Mouse (Mus musculus): ENCODE data around the gene Slc16a3.

The Slc16a3 gene

GRCm38 (mm10) chr11:120948861-120949851 is 876 bp downstream of the Slc16a3 start:
- no peak for DNase-seq

DNA sequence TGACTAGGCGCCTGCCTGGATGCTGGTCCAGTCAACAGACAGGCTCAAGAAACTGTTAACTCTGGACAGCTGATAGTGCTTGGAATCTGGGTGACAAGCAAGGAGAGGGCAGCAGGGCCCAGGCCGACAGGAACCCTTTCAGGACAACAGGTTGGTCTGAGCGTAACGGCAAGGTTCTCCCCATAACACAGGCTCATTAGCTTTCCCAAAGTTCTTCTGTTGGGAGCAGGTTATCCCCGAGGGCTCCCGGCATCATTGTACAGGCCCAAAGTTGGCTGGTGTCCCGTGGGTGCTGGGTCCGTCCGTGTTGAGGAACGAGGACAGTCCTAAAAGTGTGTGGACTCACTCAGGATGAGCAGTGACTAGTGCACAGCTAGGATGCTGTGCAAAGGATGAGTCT is 1.6 kb downstream of the Slc16a3 start:
- DNase-seq, result no peak

DNA sequence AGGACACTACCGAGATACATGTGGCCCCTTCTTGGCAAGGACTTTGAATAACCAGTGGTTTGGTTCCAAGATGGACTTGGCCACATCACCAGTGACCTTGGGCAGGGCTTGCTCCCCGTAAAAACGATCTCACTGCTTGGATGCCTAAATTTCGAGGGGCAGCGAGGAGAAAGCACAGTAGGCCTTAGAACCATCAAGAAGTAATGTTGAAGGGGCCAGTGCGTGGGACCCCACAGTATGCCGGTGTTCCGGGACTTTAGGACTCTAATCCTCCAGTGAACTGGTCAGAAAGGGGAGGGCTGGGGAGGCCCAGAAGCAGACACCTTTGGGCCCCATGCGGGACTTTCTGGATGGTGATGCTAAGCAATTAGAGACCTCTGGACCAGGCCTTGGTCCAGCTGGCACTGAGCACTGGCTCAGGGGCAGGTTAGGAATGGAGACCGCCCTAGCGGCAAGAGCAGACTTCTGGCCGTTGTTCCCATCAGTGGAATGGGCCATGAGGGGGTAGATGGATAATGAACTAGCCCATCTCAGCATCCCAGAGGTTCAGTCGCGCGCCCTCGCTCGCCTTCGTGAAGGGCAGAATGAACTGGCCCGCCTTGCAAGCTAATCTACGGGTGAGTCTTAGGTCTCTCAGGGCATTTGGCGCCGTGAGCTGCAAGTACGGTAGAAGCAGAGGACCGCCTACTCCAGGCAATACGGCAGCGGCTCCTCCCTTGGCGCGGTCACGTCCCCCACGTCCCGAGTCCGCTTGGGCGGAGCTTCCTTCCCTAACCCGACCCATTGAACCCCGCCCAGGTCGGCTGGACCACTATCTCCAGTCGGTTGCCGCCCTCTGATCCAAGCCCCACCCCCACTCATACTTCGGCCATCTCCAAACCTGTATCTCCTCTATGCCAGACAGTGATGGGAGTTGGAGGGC is 2.3 kb downstream of the Slc16a3 start:
- peak; percentile 53 for DNase-seq

DNA sequence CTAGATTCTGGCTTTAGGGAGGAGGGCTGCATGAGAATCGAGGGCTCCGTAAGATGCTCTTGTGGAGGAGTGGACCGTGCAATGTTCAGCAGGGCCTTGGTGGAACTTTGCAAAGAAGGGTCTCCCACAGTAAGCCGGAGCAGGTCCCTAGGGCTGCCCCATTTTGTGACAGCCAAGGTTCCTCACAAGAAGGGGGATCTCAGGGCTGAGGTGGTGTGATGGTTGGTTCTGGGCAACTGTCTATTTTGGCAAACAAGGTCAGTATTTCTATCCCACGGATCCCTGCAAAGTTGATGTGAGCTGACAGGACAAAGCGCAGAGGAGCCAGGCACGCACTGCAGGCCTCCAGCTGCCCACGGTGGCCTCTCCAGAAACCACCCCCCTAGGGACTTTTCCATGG is 3.0 kb downstream of the Slc16a3 start:
- DNase-seq, result no peak

GRCm38 (mm10) chr11:120951731-120952730 is 3.8 kb downstream of the Slc16a3 start:
- no peak for DNase-seq

GRCm38 (mm10) chr11:120954936-120955335 is 6.7 kb downstream of the Slc16a3 start:
- no peak for DNase-seq

DNA sequence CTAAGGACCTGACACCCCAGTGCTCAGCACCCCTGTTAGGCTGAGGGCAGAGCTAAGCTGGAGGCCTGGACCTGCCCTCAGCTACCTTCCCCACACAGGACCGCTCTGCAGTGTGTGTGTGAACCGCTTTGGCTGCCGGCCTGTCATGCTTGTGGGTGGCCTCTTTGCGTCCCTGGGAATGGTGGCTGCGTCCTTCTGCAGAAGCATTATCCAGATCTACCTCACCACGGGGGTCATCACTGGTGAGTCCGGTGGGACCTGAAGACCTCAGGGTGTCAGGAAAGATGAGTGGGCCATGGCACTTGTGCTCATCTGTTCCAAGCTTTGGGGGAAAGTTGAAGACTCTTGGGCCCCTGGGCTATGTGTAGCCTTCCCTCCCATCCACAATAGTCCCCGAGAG is 7.4 kb downstream of the Slc16a3 start:
- DNase-seq, result no peak

- no peak for DNase-seq
Observed at GRCm38 (mm10) chr11:120957052-120957451, 8.8 kb downstream of the Slc16a3 start.

GRCm38 (mm10) chr11:120957731-120958257 is 9.5 kb downstream of the Slc16a3 start:
- DNase-seq, result no peak

- DNase-seq, result no peak
Observed at GRCm38 (mm10) chr11:120959066-120959465, 10.8 kb downstream of the Slc16a3 start.

GRCm38 (mm10) chr11:120959564-120959963 is 11.3 kb downstream of the Slc16a3 start:
- no peak for DNase-seq

DNA sequence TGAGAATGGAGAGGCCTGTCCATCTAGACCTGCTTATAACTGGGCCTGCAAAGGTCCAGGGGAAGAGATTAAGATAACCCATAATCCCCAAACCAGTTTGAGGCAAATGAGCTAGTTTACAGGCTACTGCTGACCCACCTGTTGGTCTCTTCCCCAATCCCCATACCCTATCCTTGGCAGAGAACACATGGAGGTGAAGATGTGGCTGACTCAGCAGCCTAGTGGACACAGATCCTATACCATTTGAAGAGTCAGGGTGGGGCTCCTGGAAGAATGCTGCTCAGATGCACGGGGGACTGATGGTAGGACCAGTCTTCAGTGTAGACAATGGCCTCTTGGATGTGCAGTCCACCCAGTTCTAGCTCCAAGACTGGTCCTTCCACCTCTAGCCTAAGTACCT is 12.0 kb downstream of the Slc16a3 start:
- no peak for DNase-seq

DNA sequence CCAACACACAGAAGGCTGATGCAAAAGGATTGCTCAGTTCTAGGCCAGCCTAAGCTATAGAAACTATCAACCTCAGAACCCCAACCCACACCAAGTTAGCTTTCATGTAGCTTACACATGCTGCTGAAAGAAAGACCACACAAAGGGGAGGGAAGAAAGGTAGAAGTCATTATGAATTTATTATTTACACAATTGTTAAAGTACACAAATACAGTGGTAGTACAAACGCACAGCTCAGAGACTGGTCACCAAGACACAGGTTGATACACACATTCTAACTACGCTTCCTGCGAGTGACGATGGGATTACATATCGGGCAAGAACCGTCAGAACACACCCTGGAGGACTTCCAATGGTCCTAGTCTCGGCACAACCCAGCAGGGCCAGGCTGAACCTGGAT is 13.3 kb downstream of the Slc16a3 start:
- no peak for DNase-seq

- DNase-seq, result no peak
Observed at GRCm38 (mm10) chr11:120962050-120962771, 13.9 kb downstream of the Slc16a3 start.

- DNase-seq, result no peak
Observed at GRCm38 (mm10) chr11:120962909-120963308, 14.6 kb downstream of the Slc16a3 start.

DNA sequence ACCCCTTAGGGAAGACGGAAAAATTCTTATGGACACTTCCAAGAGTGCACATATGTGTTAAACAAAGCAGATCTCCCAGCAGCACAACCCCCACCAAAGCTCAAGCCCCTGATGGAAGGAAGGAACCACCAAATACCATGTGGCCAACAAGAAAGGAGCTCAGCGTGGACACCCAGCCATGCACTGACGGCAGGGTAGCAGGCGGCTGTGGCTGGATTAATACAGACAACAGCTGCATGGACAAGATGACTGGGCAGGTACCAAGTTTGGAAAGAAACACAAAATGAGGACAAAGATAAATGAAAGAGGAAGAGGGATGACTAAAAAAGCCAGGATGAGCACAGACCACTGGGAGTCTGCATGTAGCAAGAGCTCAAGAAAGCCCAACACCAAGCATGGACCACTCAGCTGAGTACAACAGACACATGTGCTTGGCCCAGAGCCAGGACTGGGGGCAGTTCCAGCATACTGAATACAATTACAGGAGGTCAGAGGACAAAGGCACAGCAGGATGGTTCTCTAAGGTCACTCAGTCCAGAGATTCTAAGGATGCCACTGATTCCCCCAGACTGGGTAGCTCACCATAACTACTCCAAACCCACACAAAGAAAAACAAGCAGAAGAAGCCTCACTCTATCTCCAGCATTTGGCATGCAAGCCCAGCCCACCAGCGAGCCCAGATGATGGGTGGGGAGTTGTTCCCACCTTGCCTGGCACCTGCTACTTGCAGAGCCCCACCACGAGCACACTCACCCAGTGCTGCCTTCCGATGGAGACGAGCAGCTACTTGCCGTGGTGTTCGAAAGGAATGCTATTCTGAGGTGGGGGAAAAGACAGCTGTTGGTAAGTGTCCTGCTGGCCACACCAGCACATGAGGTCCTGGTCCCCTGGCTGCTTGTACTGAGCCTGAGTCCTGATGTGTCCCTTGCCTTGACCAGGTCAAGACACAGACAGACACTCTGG is 16.2 kb downstream of the Slc16a3 start:
- DNase-seq, result no peak

DNA sequence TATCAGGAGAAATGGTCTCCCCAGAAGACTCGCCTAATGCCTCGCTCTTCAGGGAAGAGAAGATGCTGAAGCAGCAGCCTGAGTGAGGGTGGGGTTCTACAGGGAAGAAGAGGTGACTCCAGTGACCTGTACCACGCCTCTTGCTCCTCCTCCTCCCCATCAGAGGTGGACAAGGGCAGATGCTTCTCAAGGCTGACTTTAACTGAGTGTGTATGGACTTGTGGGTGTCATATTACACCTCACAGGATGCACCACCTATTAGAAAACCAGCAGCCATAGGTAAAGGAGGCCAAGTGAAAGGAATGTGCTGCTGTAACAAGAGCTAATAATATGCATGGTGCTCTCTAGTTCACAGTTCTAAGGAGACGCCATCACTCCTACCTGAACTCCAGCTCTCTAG is 17.3 kb downstream of the Slc16a3 start:
- DNase-seq, result no peak

- no peak for DNase-seq
Observed at GRCm38 (mm10) chr11:120969742-120970141, 21.5 kb downstream of the Slc16a3 start.

- DNase-seq, result no peak
Observed at GRCm38 (mm10) chr11:120971237-120971636, 23.0 kb downstream of the Slc16a3 start.

GRCm38 (mm10) chr11:120973318-120973717 is 25.0 kb downstream of the Slc16a3 start:
- no peak for DNase-seq
